Mouse (Mus musculus) E14TG2a.4 (cell line): ENCODE results near the gene Chek2.
"Not testable (repeated sequence)": the region's sequence is repeated elsewhere in the genome, so short reads cannot be mapped to it uniquely, and the experiment has no call there.

Source experiments
- CTCF ChIP-seq: conservative IDR thresholded peaks from 2 replicates; pipeline ENCODE4 v1.5.1; 2014; ENCODE audit warnings: low read length
- NANOG ChIP-seq: IDR thresholded peaks from 2 replicates; pipeline ENCODE4 v1.6.1; 2014; ENCODE audit warnings: borderline replicate concordance, low read length, mixed read lengths

DNA sequence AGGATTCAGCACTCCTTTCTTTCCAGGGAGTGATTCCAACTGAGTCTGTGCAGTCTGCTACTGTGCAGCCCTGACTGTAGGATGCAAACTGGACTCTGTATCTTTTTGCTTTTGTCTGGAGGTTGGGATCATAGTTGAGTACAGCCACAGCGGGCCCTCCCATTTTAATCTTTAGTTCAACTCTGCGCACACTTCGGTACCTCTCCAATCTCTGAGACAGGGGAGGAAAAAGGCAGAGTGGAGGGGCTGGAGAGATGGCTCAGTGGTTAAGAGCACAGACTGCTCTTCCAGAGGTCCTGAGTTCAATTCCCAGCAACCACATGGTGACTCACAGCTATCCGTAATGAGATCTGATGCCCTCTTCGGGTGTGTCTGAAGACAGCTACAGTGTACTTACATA lies 1.8 kb upstream of the Chek2 start:
- not testable (repeated sequence) for TF ChIP-seq CTCF, NANOG
